Mouse (Mus musculus) liver, embryonic 13.5 days (tissue): Measurements from ENCODE around the gene Acoxl. TPM values are rescaled to one million over a fixed set of nuclear protein-coding genes. Genes with fewer than 3 reads are reported as not detected.

Experiments
- ATAC-seq: fragments of 200-750 bp; cut with Nextera tagmentation; 2 replicates; pipeline ENCODE4 v1.8.0; 2017; ENCODE audit warnings: low read depth, mild to moderate bottlenecking, moderate number of reproducible peaks, moderate library complexity
- DNase-seq: peaks from one replicate; pipeline ENCODE4 v3.0.0; 2022
- H3K27ac ChIP-seq: fragments of 300-500 bp; sonication (generic); 2 replicates; pipeline ENCODE4 v1.5.1; 2015; ENCODE audit warnings: moderate library complexity, mild to moderate bottlenecking, inconsistent platforms
- H3K27me3 ChIP-seq: fragments of 300-500 bp; sonication (generic); 2 replicates; pipeline ENCODE4 v1.6.1; 2015; ENCODE audit warnings: mild to moderate bottlenecking, inconsistent platforms
- H3K36me3 ChIP-seq: fragments of 300-500 bp; sonication (generic); 2 replicates; pipeline ENCODE4 v1.6.1; 2015; ENCODE audit warnings: mild to moderate bottlenecking, inconsistent platforms
- H3K4me1 ChIP-seq: fragments of 300-500 bp; sonication (generic); replicated peaks from 2 replicates; pipeline ENCODE4 v1.6.1; 2015; ENCODE audit warnings: inconsistent platforms
- H3K4me2 ChIP-seq: fragments of 300-500 bp; sonication (generic); 2 replicates; pipeline ENCODE4 v1.6.1; 2015; ENCODE audit warnings: inconsistent platforms, mild to moderate bottlenecking, moderate library complexity
- H3K4me3 ChIP-seq: fragments of 300-500 bp; sonication (generic); replicated peaks from 2 replicates; pipeline ENCODE4 v1.5.1; 2015; ENCODE audit warnings: mild to moderate bottlenecking, inconsistent platforms
- H3K9ac ChIP-seq: fragments of 300-500 bp; sonication (generic); 2 replicates; pipeline ENCODE4 v1.6.1; 2015; ENCODE audit warnings: mild to moderate bottlenecking, inconsistent platforms
- H3K9me3 ChIP-seq: fragments of 300-500 bp; sonication (generic); replicated peaks from 2 replicates; pipeline ENCODE4 v1.6.1; 2016; ENCODE audit warnings: inconsistent platforms
- WGBS: fragments of 180-500 bp; shearing (Covaris S2); methylation state at CpG from one replicate; pipeline ENCODE4 v1.1.7; 2015; ENCODE audit not compliant: insufficient replicate concordance; 5-methylcytosine and 5-hydroxymethylcytosine counted together
- polyA plus RNA-seq: library from polyadenylated mRNA; unstranded; fragments of >200 nt; fragmentation: Nextera tagmentation; extraction: Ambion mirVana; gene quantifications from 2 replicates; pipeline ENCODE4 v1.2.1, GENCODE M21; 2015

Acoxl gene
- polyA plus RNA-seq, 1 experiment from 2014 or later = not detected

GRCm38 (mm10) chr2:127923077-127923680 is 84.5 kb downstream of the Acoxl start:
- Histone ChIP-seq H3K4me3 (no peak overlapping the region), H3K4me1 (no peaks in the 10 kb centered on the region), H3K4me2 (no peak overlapping the region), H3K9me3 (no peaks in the 10 kb centered on the region), H3K36me3 (no peaks in the 10 kb centered on the region), H3K27ac (no peak overlapping the region), H3K9ac (no peak overlapping the region), H3K27me3 (peaks cover 3% of the 10 kb centered on the region; the same call in 1 of the 2 replicates)
- ATAC-seq (no peak), DNase-seq (no peak)
- WGBS = 37% methylated on average over 5 of the region's 5 CpGs

GRCm38 (mm10) chr2:127926679-127927324 is 88.1 kb downstream of the Acoxl start:
- Histone ChIP-seq H3K27ac (no peak overlapping the region), H3K4me2 (no peak overlapping the region), H3K4me3 (no peak overlapping the region), H3K9me3 (no peaks in the 10 kb centered on the region), H3K9ac (no peak overlapping the region), H3K36me3 (no peaks in the 10 kb centered on the region), H3K4me1 (no peaks in the 10 kb centered on the region), H3K27me3 (no peaks in the 10 kb centered on the region)
- ATAC-seq (no peak), DNase-seq (no peak)
- WGBS = 64% methylated on average over 9 of the region's 9 CpGs

GRCm38 (mm10) chr2:127927452-127928273 is 89.0 kb downstream of the Acoxl start:
- Histone ChIP-seq H3K4me3 (no peak overlapping the region), H3K27me3 (no peaks in the 10 kb centered on the region), H3K9ac (no peak overlapping the region), H3K4me1 (no peaks in the 10 kb centered on the region), H3K4me2 (no peak overlapping the region), H3K9me3 (no peaks in the 10 kb centered on the region), H3K36me3 (no peaks in the 10 kb centered on the region), H3K27ac (no peak overlapping the region)
- 30% methylated on average over 15 of the region's 15 CpGs for WGBS
- no peak for ATAC-seq
- DNase-seq = no peak

GRCm38 (mm10) chr2:127928279-127928678 is 89.6 kb downstream of the Acoxl start:
- Histone ChIP-seq H3K4me2 (no peak overlapping the region), H3K9ac (no peak overlapping the region), H3K27ac (no peak overlapping the region), H3K4me3 (no peak overlapping the region), H3K9me3 (no peaks in the 10 kb centered on the region), H3K36me3 (no peaks in the 10 kb centered on the region), H3K4me1 (no peaks in the 10 kb centered on the region), H3K27me3 (no peaks in the 10 kb centered on the region)
- WGBS = 49% methylated on average over 5 of the region's 5 CpGs
- ATAC-seq (no peak), DNase-seq (no peak)

GRCm38 (mm10) chr2:127928871-127929270 is 90.2 kb downstream of the Acoxl start:
- WGBS = 42% methylated on average over 4 of the region's 4 CpGs
- Histone ChIP-seq H3K9ac (no peak overlapping the region), H3K36me3 (no peaks in the 10 kb centered on the region), H3K4me2 (no peak overlapping the region), H3K9me3 (no peaks in the 10 kb centered on the region), H3K4me3 (no peak overlapping the region), H3K27ac (no peak overlapping the region), H3K4me1 (no peaks in the 10 kb centered on the region), H3K27me3 (no peaks in the 10 kb centered on the region)
- DNase-seq = no peak
- no peak for ATAC-seq

GRCm38 (mm10) chr2:127929939-127930715 is 91.5 kb downstream of the Acoxl start:
- Histone ChIP-seq H3K4me2 (no peak overlapping the region), H3K27ac (no peak overlapping the region), H3K9me3 (no peaks in the 10 kb centered on the region), H3K27me3 (no peaks in the 10 kb centered on the region), H3K4me3 (no peak overlapping the region), H3K36me3 (no peaks in the 10 kb centered on the region), H3K4me1 (no peaks in the 10 kb centered on the region), H3K9ac (no peak overlapping the region)
- ATAC-seq (no peak), DNase-seq (no peak)
- WGBS = 56% methylated on average over 6 of the region's 6 CpGs

GRCm38 (mm10) chr2:127931576-127931975 is 92.9 kb downstream of the Acoxl start:
- 49% methylated on average over 4 of the region's 4 CpGs for WGBS
- H3K9me3 ChIP-seq = no peaks in the 10 kb centered on the region
- H3K27me3 ChIP-seq = no peaks in the 10 kb centered on the region
- no peaks in the 10 kb centered on the region for H3K4me1 ChIP-seq
- H3K27ac ChIP-seq = no peak overlapping the region
- ATAC-seq = no peak
- no peaks in the 10 kb centered on the region for H3K36me3 ChIP-seq
- no peak overlapping the region for H3K4me2 ChIP-seq
- H3K4me3 ChIP-seq = no peak overlapping the region
- H3K9ac ChIP-seq = no peak overlapping the region
- DNase-seq = no peak

- H3K4me1 ChIP-seq = no peaks in the 10 kb centered on the region
- no peaks in the 10 kb centered on the region for H3K9me3 ChIP-seq
- H3K4me3 ChIP-seq = no peak overlapping the region
- 62% methylated on average over 3 of the region's 3 CpGs for WGBS
- H3K9ac ChIP-seq = no peak overlapping the region
- no peak overlapping the region for H3K27ac ChIP-seq
- DNase-seq (no peak), ATAC-seq (no peak)
- no peaks in the 10 kb centered on the region for H3K36me3 ChIP-seq
- no peaks in the 10 kb centered on the region for H3K27me3 ChIP-seq
- no peak overlapping the region for H3K4me2 ChIP-seq
Observed at GRCm38 (mm10) chr2:127933531-127933931, 94.9 kb downstream of the Acoxl start.

GRCm38 (mm10) chr2:127937079-127937478 is 98.4 kb downstream of the Acoxl start:
- Histone ChIP-seq H3K4me1 (no peaks in the 10 kb centered on the region), H3K4me2 (no peak overlapping the region), H3K27ac (no peak overlapping the region), H3K27me3 (no peaks in the 10 kb centered on the region), H3K9ac (no peak overlapping the region), H3K4me3 (no peak overlapping the region), H3K36me3 (no peaks in the 10 kb centered on the region), H3K9me3 (no peaks in the 10 kb centered on the region)
- ATAC-seq = no peak
- DNase-seq = no peak
- WGBS = 68% methylated on average over 3 of the region's 3 CpGs

- no peak for DNase-seq
- Histone ChIP-seq H3K4me1 (no peaks in the 10 kb centered on the region), H3K4me2 (no peak overlapping the region), H3K36me3 (no peaks in the 10 kb centered on the region), H3K9ac (no peak overlapping the region), H3K27ac (no peak overlapping the region), H3K4me3 (no peak overlapping the region), H3K9me3 (no peaks in the 10 kb centered on the region), H3K27me3 (no peaks in the 10 kb centered on the region)
- no peak for ATAC-seq
- WGBS = 73% methylated on average over 2 of the region's 2 CpGs
Observed at GRCm38 (mm10) chr2:127939206-127939605, 100.5 kb downstream of the Acoxl start.

- H3K27me3 ChIP-seq = no peaks in the 10 kb centered on the region
- no peak overlapping the region for H3K4me3 ChIP-seq
- H3K9me3 ChIP-seq = no peaks in the 10 kb centered on the region
- 67% methylated on average over 6 of the region's 6 CpGs for WGBS
- no peak overlapping the region for H3K27ac ChIP-seq
- H3K4me1 ChIP-seq = no peaks in the 10 kb centered on the region
- ATAC-seq = no peak
- H3K4me2 ChIP-seq = no peak overlapping the region
- no peak overlapping the region for H3K9ac ChIP-seq
- no peaks in the 10 kb centered on the region for H3K36me3 ChIP-seq
- DNase-seq = no peak
Observed at GRCm38 (mm10) chr2:127960579-127960978, 121.9 kb downstream of the Acoxl start.
